Mouse (Mus musculus): ENCODE results near the gene Tmem131l. TPM values are rescaled to one million over a fixed set of nuclear protein-coding genes. Genes with fewer than 3 reads are reported as not detected.

Gene Tmem131l
- total RNA-seq, 2 experiments from 2014 or later = 26.6 to 41.5 TPM

DNA sequence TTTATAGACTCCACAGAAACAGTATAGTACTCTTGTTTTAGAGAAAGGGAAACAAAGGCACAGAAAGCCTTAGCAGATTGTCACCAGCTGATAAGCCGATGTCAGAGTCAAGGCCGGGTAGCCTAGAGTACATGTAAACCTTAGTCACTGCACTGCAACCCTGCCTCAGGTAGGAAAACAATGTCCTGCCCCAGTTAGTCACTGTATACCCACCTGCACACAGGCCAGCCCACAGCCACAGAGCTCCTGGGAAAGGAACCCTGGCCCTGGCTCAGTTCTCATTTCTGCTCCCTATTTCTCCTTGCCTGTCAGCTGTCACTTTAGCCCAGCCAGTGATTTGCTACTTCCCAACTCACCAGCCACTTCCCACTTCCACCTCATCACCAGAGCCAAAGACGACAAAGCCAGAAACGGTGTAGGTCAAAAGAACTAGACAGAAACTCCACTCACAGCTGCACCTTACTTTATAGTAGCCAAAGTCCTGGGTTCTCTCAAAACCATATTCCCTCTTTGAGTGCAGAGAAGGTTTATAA is 24.4 kb downstream of the Tmem131l start:
- DNase-seq = no peak

DNA sequence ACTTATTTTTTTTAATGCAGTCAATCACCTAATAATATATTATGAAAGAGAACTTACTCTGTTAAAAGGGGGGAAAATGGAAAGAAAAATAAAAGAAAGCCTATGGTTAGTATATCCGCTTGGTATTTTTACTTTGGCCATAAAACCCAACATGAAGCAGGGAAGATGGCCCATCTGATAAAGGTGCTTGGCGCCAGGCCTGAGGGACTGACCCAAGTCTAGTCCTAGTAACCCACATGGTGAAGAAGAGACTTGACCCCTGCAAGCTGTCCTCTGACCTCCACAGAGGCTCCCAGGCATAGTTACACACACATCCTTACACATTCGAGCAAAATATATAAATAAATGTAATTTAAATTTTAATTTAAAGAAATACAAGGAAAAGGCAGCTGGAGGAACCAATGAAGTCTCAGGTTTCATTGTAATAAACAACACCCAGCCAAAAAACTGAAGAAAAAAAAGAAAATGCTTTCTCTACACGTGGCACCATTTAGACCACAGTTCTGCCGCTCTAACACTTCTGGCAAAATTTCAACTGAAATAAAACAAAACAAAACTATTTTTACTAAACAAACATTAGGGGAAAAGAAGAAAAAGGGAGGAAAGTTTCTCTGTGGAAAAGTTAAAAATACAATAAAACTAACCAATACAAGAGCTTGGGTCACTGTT is 28.8 kb downstream of the Tmem131l start:
- DNase-seq = no peak

DNA sequence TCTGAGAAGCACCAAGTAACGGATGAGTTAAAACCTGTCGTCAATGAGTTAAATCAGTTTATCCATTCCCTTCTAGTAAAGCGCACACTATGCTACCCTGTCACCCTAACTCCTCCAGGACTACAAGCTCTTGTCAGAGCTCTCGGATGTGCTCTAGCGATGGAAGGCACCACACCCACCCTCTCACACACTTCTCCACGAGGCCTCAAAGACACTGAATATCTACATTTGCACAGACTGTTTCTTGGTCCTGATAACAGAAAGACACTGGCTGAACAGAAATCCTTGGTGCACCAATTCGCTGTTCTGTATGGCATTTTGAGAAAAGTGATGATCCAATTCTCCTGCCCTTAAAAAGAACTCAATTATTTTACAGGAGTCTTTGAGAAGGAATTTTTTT is 34.0 kb downstream of the Tmem131l start:
- DNase-seq = no peak

DNA sequence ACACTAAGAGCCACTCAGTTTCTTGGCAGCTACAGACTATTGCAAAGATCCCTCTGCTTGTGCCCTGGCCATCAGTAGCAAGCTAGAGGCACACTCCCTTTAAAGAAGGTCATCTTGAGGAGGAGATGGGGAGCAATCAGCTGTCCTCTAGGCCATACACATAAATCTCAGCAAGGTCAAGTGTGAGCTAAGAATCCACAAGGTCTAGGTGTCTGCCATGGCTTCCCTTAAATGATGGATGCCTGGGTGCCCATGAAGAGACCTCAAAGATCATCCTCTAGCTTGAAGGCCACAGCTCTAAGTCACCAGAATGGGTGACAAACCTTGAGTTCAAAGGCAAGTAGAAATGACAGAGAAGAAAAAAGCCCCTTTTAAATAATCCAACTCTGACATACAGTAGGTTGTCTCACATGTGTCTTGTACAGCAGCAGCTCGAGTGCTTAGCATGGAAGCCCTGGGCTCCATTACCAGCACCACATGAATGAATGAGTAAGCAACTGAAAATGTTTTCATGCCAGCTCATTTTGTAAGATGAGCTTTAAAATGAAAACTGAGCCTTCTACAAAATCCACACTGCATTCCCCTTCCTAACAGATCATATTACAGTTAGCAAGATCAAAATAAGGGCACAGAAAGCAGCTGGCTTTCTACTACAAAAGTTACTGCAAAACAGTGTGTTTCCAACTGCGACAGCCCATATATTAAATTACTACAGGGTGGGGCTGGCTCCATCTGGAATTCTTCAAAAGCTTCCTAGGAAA is 35.5 kb downstream of the Tmem131l start:
- DNase-seq = no peak

- no peak for DNase-seq
These were observed 37.4 kb downstream of the Tmem131l start for GRCm38 (mm10) chr3:84002433-84003090.

- DNase-seq = no peak
These were observed 42.4 kb downstream of the Tmem131l start for GRCm38 (mm10) chr3:83997563-83997962.

DNA sequence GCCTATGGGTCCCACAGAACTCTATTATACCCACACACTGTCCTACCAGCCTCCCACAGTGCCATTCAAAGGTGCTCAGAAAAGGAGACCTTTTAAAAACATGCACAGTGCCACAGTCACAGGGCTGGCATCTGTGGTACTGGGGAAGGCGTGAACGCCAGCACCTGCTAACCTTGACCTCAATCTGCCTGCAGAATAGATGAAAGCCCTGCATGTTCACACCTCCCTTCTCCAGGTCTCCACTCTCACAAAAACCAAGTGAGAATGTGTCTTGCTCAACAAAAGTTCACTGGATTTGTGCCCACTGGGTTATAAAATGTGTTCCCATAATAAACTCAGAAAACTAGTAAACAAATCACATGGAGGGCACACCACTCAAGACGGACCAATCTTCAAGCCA is 42.9 kb downstream of the Tmem131l start:
- no peak for DNase-seq

DNA sequence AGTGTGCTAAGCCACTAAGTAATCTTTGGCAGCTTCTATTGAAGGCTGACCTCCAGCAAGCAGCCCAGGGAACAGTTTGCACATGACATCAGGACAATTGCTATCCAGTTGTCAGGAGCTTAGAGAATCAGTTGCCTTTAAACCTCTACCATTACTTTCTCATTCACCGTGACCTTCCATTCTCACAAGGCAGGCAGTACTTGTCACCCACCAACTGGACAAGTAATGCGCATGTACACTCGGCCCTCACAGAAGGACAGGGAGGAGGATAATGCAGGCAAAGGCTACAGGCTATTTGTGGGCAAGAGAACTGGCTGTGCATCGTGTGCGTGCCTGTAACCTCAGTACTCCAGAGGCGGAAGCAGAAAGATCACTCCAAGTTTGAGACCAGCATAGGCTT is 43.9 kb downstream of the Tmem131l start:
- DNase-seq = no peak

DNA sequence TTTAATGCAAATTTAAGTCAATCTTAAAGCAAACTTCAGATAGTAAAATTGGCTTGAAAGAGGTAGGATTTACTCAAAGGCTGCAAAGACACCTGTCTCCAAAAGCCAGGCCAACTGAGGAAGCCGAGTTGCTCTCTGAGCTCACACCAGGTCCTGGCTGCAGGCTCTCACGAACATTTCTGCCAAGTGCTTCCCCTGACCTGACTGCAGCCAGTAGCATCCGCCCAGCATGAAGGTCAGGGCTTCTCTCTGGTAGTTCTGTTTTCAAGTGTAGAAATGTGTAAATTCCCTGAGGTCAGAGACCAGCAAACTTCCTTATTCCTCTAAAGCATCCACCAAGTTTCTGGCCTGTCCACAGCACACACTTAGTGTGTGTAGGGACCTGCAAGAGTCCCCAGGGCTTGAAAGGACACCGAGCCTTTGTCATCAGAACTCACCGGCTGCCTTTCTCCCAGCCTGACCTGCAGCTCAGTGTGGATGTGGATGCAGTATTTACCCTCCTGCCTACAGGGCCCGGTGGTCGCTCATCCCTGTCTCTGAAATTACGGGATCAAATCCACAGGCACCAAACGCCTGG is 44.6 kb downstream of the Tmem131l start:
- DNase-seq = no peak

DNA sequence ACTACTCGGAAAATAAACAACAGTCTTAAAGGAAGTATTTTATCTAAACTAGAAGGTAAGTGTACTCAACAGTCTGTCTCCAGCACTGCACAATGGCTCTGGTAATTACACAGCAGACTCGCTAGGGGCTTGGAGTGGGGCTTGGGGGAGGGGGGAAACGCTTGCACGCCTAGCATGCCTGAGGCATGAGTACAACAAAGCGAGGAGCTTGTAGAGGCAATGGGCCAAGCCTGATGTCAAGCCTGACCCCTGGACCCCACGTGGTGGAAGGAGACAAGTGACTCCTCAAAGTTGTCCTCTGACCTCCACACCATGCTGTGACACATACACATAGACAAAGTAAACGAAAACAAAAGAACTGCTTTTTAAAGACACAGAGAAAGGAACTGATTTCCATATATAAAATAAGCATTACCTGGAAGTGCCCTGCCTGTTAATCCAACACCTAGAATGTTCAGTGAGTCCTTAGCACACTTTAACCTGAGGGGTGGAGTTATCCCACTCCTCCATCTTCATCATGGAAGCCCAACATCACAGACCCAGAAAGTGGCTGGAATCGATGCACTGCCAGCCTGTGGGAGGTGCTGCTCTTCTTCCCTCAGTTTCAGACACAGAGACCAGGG is 45.6 kb downstream of the Tmem131l start:
- DNase-seq = no peak

- peak; percentile 61 for DNase-seq
These were observed 46.9 kb downstream of the Tmem131l start for GRCm38 (mm10) chr3:83993089-83993516.

DNA sequence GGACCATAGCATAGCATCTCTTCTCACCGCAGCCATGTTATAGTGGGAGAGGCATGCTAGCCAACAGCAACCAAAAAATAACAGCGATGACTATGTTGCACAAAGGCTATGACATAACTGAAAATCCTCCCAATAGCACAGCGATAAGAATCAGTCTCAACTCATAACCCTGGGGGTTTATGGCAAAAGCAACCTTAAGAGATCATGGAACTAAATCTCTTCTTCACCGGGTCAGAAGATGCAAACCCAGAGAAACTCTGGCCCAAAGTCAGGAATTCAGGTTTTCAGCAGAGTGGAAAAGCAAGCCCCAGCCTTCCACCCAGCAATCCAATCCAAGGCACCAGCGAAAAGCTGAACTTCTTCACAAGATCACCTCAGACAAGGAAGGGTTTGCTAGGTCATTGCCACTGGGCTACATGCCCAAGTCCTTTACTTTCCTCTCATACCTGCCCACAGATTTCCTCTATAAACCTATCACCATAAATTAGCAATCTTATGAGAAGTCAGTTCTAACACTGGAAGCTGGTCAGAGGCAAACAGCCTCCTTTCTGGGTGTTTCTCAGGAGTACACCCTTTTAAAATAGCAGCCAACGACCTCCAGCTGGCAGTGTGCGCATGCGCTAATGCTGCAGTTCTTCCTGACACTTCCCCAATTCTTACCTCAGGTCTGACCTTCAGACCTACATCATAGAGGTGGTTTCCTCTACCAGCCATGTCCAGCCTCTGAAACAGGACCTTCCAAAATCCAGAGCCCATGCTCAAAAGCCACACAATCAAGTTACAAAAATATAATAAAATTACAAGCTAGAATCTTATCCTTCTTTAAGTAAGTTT is 48.1 kb downstream of the Tmem131l start:
- no peak for DNase-seq

DNA sequence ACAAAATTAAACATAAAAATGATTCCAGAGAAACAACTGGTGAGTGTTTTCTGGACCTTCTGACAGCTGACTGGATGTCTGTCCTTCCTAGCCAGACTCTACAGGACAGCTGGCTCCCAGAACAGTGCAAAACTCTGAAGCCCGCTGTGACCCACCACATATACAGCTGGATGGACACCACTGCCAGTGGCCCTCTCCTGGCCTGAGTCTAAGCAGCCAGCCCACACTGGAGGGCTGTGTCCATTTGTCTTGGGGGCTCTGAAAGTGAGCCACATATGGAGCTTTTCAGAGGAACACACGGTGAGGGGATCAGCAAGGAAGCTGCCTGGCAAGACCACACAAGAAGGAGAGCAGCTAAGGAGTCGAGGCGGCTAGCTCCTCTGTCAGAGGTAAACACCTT is 51.8 kb downstream of the Tmem131l start:
- DNase-seq = no peak

- DNase-seq = no peak
These were observed 52.4 kb downstream of the Tmem131l start for GRCm38 (mm10) chr3:83987533-83988112.

DNA sequence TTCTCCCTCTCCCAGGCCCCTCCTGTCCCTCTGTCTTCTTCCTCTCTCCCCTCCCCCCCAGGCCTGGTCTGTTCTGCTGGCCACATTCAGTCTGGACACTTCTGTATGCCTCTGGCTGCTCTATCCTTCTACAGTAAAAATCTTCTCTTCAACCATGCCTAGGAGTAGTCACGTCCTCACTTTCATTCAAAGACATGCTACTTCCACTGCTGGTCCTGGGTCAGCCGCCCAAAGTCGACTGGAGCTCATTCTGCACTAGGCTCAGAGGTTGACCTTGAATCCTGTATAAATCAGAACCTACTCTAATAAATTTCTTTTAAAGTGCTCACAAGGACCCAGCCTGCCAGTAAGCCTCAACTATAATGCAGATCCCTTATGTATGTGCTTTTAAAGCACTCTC is 53.2 kb downstream of the Tmem131l start:
- no peak for DNase-seq

DNA sequence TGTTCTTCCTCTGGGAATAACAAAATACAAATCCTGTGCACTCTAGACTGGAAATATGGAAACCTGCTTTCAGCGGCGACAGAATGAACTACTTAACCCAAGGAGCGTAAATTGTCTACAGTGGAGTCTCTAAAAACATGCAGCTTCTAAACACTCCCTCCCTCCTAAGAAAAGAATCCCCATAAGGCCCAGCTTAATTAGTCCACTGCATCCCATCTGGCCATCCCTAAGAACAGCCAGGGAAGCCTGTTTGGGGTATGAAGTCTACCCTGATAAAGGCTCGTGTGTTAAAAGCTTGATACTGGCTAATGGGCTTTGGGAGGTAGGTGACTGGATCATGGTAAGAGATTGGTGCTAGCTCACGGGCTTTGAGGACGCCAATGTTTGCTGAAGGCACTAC is 54.5 kb downstream of the Tmem131l start:
- no peak for DNase-seq

GRCm38 (mm10) chr3:83984379-83984778 is 55.6 kb downstream of the Tmem131l start:
- no peak for DNase-seq

DNA sequence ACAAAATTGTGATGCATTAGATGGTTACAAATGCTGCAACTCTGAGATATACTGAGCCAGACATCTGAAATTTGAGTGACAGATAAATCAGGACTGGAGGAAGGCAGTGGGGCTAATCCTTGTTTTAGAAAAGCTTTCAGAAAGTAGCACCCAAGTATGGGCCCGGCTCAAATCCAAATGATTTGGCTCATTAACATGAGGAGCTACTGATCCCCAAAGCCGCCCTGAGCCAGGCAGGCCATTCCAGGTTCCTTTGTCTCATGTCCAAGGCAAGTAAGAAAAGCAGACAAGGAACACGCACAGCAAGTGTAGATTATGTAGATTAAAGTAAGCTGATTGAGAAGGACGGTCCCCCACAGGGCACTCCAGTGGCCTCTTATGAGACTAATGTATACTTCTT is 57.2 kb downstream of the Tmem131l start:
- no peak for DNase-seq

GRCm38 (mm10) chr3:83980231-83980872 is 59.6 kb downstream of the Tmem131l start:
- no peak for DNase-seq

Data from gastrocnemius, postnatal 10 days (tissue).